Mouse (Mus musculus) liver, postnatal 0 days (tissue): Measurements from ENCODE around the gene Sult4a1.

Source experiments
- CTCF ChIP-seq: sonication (generic); IDR thresholded peaks from 2 replicates; pipeline ENCODE4 v1.5.1; 2016; ENCODE audit warnings: antibody characterized with exemption, low read depth
- EP300 ChIP-seq: IDR thresholded peaks from 2 replicates; pipeline ENCODE4 v1.6.1; 2016; ENCODE audit warnings: antibody characterized with exemption, low read depth, mild to moderate bottlenecking

GRCm38 (mm10) chr15:84086364-84086763 is 19.2 kb downstream of the Sult4a1 start:
- no peak for TF ChIP-seq CTCF
- no peak for TF ChIP-seq EP300
